Mouse (Mus musculus) right cerebral cortex, postnatal 14 days (tissue): ENCODE measurements at regions not wholly inside any gene's neighbourhood (a gene's known extent, or its start where the extent isn't known, plus 50 kb on each side); places are given as distances from the start of the nearest gene placed in this dataset.
A peak's percentile ranks its signal among the peaks of the same experiment; 100 is the strongest.

Experiments used
- DNase-seq: peaks from one replicate; pipeline ENCODE4 v3.0.0; 2022

DNA sequence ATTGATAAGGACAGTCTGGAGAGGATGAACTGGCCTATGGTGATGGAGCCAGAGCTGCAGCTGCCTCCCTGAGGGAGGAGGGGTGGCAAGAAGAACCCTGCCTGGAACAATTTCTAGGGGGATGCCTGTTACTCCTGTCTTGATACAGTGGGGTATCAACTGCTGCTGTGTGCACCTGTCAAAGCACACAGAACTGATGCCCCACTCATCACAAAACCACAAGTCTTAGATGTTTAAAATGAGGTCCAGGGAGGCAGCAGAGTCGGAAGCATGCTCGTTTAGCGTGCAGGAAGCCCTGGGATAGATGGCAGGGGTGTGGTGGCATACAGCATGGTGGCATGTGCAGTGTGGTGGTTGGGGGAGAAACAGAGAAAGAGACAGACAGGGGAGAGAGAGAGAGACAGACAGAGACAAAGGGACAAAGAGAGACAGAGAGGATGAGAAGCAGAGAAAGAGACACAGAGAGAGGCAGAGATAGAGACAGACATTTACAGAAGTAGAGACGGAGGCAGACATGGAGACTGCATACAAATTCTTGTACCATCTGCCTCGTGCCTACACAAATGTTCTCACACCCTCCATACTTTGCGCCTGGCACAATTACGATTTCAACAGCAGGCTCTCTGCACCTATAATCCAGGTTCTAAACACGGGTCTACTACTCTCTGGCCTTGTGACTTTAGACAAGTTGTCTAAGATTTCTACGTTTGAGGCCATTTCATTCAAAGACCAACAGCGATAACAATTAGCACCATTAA is 242.6 kb downstream of the Cbln4 start:
- no peak for DNase-seq

DNA sequence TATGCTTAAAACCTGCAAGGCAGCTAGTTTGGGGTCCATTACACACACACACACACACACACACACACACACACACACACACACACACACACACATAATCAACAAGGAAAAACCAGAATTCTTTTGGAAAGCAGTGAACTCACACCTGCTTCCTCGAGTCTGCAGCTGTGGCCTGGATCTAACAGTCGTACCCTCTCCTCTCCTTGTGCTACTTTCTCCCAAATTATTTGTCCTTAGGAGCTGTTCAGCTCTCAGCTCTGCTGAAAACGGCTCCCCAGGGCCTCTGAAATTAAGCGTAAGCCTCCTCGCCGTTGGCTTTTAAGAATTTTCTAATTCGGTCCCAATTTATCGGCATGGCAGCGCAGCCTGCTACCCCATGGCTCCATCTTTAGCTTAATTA is 243.9 kb downstream of the Cbln4 start:
- DNase-seq = no peak

DNA sequence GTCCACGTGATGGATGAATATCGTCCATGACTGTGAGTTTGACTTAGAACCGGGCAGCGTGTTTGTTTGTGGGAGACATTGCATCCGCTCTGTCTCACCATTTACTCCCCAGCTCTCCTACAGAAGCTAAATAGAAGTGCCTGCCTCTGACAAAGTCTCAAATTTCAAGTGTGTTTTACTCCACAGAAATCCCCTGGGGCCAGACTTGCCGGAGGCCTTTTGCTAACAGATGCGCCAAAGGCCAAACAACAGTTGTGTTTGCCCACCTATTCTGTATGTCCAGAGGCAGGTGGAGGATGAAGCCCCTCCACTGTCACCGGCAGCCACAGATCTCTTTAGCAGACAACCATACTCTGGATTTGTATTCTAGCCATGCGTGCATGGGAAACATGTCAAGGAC is 252.6 kb downstream of the Cbln4 start:
- no peak for DNase-seq

DNA sequence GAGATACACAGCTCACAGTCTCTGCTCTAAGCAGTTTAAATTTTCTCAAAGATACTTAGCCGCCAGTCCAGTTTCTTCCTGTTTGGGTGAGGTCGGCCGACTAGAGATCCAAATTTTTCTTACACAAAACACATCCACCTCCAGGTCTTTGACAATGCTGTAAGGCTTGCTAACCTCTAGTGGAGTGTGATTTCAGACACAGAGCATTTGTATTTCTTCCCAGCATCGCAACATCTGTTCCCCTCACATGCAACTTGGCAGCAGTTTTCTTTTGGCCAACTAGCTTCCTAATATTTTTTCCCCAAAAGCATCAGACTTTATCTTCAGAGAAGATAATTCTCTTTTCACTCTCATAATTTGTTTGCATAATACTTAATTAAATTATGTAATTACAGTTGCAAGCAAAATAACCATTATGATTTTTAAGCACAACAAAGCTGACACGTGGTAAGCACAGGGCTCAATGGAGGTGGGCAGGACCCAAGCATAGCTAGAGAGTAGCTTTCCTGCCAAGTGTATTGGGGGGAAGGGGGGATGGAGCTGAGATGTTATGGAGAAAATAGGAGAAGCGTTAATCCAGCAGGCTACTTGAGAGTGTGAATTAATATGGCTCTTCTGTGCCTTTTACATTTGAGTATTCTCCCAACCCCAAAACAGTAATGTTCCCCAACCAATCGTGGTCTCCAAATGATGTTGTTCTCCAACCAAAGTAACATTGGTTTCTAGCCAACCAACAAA is 276.9 kb downstream of the Cbln4 start:
- DNase-seq = no peak

DNA sequence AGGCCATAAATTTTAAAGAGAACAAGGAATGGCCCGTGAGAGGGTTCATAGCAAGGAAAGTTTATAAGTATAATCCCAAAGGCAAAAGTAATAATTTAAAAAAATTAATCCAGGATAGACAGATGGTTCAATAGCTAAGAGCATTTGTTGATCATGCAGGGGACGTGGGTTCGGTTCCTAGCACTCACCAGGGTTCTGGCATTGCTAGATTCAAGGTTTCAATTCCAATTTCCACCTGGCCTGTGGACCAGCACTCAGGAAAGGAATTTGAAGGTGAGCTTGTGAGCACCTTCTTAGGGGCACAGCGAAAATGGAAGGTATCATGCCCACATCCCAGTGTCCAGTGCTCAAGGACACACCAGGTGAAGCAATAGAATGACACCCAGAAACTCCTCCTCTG is 278.2 kb downstream of the Cbln4 start:
- DNase-seq = no peak

DNA sequence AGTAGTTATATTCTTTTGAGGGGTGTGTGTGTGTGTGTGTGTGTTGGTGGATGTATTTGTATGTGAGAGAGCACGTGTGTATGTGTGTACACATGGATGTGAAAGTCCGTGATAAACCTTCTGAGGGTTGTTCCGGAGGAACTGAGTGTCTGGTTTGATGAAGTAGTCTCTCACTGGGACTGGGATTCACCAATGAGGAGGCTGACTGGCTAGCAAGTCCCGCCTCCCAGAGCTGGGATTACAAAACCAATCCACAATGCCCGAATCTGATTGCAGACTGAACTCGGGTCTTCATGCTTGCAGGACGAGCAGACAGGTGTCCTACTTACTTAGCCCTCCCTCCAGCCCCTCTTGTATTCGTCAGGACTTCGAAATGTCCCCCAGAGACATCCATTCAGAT is 289.8 kb downstream of the Cbln4 start:
- no peak for DNase-seq

DNA sequence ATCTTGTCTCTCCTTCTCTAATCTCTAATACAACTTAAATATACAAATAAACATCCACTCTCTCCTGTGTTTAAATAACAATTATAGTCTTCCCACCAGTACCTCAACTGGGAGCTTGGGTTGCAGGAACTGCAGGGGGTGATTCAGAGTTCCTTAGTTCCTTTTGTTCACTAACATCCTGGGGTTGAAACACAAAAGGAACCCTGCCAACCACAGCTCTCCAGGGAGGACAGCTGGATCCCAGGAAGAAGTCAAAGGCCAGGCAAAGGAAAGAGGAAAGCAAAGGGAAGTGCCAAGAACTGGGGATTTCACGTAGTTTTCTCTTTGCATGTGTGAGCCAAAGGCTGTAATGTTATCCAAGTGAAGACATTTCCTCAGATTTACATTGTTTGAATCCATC is 296.1 kb downstream of the Cbln4 start:
- no peak for DNase-seq

DNA sequence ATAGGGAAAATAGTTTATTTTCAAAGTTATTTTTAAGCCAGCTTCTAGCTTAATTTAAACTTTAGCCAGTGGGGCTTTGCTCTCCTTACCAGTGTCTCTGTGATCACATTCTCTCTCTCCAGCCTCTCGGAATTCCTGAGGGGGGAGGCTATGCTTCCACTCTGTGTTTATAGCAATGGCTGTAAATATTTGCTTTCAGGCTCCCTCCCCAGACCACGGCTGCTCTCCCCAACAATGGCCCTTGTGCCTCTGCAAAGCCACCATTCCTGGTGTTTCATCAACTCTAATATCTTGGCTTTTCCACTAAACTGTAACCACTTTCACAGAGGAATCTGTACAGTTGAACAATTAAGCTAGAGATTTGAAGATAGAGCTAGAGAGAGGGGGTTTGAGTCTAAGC is 300.2 kb downstream of the Cbln4 start:
- DNase-seq = no peak

DNA sequence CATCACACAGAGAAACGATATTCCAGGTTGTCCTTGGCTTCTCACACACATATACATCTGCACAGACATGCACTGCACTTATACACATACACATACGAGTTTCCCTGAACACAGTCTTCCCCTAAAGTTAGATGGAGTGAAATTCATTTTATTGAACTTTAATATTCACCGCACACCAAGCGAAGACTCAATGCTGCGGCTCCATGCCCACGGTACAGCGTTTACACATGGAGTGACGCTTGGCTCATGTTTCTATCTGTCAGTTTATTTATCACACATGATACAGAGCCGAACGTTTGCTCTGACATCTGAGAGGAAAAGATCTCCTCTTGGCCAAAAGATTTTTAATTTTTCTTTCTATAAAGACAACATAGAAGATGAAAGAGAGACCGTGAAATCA is 300.6 kb downstream of the Cbln4 start:
- DNase-seq = no peak

DNA sequence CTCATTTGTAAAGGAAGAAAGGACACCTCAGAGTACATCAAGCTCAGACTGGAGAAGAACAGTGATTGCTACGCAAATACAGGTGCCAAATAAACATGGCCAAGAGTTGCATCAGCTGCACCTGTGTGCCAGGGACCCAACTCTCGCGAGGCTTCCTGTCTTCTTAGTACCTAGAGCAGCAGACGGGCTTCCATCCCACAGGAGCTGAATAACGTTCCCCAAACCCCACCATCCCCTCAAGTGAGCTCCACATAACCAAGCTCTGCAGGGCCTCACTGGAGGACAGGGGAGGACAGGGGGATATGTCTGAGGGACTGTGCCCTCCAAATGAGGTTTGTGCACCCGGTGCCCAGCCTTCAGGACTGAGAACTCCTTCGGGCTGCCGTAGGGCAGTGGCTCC is 305.5 kb downstream of the Cbln4 start:
- DNase-seq = no peak

DNA sequence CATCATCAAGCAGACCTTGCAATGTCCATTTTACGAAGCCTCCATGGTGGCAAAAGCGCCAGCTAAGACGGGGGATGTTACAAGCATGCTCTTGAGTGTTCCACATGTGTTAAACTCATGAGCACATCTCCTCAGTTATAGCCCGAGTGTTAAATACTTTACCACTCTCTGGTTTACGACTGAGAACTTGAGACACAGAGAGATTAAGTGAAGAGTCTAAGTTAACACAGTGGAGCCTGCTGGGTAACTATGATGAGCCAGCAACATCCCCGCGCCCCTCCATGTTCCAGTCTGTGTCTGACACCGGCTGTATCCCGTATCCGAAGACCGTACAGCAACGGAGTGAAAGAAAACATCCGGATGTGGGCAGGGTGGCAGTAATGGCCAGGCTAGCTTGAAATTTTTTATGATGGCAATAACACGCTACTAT is 308.2 kb downstream of the Cbln4 start:
- DNase-seq = no peak

DNA sequence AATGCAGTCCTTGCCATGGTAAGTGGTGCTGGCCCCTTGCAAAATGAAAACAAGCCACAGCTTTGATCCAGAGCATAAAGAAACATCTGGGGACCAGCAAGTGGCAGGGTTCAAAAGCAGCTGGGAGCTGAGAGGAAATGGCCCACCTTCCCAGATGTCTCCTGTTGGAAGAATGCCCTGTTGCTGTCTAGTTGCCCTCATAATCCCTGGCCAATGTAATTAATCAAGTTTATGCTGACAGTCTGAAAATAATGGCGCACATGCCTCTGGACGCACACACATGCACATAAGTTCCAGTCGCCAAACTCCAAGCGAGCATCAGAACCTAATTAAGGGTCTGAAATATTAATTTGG is 308.7 kb downstream of the Cbln4 start:
- no peak for DNase-seq

DNA sequence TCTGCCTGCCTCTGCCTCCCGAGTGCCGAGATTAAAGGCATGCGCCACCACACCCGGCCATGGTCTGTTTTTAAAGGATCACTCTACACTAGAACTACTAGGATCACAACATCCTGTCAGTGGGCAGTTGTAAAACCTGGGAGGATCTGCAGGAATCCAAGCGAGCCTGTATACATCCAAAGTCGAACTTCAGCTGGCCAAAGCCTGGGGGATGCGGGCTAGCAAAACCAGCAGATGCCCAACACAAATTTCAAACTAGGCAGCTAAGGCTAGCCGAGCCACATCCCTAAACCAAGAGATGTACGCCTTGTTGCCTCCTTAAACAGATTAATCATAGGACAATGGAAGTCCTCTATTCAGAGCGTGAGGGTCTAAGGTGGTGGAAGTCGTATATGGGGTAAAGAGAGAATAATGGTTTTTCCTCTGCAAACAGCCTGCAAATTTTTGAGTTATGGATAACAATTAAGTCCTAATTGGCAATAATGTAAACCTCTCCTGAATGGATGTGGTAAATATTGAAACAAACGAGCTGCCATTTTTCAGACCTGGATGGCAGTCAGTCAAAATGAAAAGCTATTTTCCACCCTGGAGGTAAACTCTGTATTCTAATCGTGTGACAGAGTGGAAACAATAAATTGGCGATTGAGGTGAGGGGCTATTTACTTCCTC is 309.2 kb downstream of the Cbln4 start:
- DNase-seq = no peak

DNA sequence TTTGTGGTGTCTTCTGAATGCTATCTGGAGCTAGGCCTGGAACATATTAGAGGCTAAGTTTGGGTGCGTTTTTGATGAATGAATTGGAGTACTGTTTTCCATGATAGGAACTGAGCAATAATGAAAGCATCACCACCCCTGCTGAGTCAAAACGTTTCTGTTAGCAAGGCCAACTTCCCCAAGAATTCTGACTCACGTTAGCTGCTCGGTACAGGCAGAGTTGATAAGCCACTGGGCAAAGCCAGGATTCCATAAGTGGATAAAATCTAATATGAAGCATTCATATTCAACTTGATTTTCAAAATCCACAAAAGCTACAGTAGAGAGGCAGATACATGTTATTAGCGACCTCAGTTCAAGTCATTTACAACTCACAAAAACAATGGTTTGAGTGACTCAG is 324.0 kb downstream of the Cbln4 start:
- no peak for DNase-seq

DNA sequence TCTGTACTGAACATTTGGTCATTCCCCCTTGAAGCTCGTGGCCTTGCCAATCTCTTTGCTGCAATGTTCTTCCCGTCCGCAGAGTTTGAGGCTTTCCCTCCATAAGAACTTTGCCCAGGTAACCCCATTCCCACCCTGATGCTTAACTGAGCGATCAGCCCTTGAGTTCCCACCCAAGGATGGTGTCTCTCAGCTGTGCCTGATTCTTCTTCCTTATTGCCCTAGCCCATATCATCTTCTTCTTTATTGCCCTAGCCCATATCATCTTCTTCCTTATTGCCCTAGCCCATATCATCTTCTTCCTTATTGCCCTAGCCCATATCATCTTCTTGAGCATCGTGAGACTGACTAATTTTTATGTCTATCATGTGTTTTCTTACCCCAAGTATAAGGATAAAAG is 324.4 kb downstream of the Cbln4 start:
- no peak for DNase-seq

DNA sequence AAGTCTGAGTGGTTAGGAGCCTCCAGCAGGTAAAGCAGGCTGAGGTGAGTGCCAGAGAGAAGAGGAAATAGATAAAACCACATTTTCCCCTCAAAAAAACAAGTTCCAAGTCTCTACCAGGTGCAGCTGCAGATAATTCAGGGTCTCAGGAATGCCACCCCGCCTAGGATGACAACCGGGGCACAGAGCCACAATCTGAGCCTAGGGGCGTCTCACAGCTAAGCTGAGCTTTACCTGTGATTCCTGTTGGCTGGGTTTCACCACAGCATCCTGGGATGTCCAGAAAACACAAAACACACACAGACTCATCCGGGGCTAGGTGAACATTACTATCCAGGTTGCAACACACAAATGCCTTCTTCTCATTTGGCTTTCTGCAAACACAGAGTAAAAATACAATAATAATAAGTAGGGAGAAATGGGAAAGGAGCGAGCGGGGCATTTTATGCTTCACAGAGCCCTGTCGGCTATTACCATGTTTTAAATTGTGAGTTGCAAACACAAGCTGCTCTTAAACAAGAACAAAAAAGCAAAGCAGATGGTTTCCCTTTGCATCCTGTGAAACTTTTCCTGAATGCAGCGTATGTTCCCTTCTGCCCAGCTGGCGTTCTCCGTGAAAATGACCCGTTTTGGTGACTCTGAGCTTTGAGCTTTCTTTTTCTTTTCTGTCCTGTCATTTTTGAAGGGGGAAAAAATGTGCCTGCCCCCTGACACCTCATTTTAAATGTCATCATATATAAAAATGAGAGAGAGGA is 330.3 kb downstream of the Cbln4 start:
- peak; percentile 9 for DNase-seq

DNA sequence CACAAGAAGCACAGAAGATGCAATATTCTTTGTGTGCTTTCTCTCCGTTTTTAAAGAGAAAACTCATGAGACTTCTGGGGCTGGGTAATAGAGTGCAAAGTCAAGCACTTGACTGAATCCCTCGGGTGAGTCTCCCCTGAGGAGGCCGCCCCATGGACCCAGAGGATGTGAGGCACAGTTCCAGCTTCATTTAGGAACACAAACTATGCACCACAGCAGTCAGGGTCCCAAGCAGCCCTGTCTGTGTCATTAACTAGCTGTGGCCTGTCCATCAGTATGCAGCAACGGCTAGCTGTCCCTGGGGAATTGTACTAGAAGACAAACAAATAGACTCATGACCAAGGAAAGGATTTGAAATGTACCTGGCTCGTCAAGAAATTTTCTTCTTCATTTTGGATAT is 349.7 kb downstream of the Cbln4 start:
- DNase-seq = no peak

DNA sequence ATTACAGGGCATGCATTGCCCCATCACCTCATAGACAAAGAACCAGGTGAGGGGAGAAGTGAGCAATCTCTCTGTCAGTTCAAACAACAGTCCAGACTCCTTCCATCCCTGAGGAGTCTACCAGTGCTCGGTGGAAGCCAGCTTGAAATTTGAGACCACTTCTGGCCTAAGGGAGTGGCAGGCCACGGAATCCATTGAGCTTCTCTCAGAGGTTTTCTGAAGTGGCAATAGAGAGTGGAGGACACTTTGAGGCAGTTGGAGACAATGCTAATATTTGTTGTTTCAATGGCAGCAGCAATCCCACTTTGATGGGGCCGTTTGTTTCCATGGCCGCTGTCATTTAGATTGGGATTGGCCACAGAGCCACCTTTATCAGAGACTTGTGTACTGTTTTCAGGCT is 352.5 kb downstream of the Cbln4 start:
- DNase-seq = no peak

DNA sequence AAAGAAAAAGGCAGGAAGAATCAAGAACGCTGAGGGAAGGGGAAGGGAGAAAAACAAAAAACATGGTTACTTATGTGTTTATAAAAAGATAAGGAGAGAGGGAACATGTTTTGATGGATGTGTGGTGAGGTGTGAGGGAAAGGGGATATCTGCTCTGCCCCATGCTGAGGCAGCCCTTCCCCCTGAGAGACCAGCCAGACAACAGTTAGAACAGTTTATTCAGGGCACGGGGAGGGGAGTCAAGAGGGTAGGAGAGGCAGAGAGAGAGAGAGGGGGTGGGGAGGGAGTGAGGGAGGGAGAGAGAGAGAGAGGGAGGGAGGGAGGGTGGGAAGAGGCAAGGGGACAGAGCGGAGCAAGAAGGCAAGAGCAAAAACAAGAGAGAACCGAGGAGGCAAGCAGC is 354.2 kb downstream of the Cbln4 start:
- DNase-seq = no peak

DNA sequence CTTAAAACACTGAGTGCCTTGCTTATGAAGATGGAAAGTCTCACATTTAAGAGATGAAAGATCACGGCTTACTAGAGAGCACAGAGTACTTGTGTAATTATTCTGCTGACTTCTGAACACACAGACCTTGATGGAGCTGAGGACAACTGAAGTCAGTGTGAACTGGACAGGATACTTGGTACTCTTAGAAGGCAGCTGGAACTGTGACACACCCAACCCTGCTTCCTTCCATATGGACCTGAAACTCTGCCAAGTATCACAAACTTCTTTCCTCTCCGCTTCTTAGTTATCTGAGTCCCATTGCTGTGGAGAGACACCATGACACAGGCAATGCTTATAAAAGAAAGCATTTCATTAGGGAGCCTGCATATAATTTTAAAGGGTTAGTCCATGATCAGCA is 365.3 kb downstream of the Cbln4 start:
- DNase-seq = no peak

DNA sequence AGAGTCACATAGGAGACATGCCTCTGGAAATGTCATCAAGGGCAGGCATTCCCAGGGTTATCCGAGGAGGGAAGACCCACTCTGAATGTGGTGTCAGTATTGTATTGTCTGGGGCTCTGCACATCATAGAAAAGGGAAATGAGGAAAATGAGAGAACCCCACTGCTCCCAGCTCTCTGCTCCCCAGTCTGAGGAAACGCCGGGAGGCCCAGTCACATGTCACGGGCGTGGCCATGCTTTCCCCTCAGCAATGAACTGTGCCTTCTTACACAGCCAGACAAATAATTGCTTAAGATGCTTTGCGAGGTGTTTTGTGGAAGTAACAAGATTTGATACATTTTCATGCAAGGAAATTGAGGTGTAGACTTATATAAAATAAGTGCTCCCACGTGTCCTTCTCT is 366.1 kb downstream of the Cbln4 start:
- DNase-seq = no peak

DNA sequence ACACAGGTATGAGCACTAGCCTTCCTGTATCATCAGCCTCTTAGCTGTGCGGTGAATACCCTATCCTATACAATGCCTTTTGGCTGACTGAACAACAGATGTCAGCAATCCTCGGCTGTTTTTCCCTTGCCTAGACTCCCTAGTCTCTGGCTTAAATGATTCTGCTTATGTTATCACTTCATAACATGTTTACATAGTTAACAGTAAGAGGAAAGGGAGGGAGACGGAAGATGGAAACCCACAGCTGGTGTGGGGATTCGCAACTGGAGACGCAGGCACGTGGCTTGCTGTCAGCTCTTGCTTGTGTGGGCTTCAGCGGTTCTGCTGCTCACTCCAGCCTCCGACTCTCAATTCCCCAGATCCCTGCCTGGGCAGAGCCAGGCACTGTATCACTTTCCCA is 367.2 kb downstream of the Cbln4 start:
- DNase-seq = peak; percentile 13

DNA sequence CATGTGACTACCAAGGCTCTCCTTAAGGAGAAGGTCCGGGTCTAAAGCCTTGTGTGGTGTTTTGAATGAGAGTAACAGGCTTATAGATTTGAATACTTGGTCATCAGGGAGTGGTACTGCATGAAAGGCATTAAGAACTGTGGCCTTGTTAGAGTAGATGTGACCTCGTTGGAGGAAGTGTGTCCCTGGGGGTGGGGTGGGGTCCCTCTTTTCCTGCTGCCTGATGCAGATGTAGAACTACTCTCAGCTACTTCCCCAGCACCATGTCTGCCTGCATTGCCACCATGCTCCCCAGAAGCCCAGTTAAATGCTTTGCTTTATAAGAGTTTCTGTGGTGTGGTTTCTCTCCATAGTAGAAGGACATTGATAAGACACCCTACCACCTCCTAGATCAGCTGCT is 367.9 kb downstream of the Cbln4 start:
- no peak for DNase-seq
